Mouse (Mus musculus) ES-E14 (cell line): ENCODE data around the gene Capn5. TPM values are rescaled to one million over a fixed set of nuclear protein-coding genes. Genes with fewer than 3 reads are reported as not detected.
A peak's percentile ranks its signal among the peaks of the same experiment; 100 is the strongest.

Experiments used
- DNase-seq: peaks from one replicate; pipeline ENCODE4 v3.0.0-alpha.2; 2013; ENCODE audit warnings: low read depth, low spot score
- H3K27ac ChIP-seq: 2 replicates; pipeline ENCODE4 v1.5.1; 2012; ENCODE audit warnings: low read depth, mild to moderate bottlenecking, low read length, moderate library complexity, mixed read lengths; ENCODE audit not compliant: poor library complexity, insufficient read depth, severe bottlenecking
- H3K36me3 ChIP-seq: 2 replicates; pipeline ENCODE4 v1.6.1; 2012; ENCODE audit warnings: mild to moderate bottlenecking, low read length, moderate library complexity, mixed read lengths; ENCODE audit not compliant: control insufficient read depth, poor library complexity, insufficient read depth, severe bottlenecking
- H3K4me1 ChIP-seq, 2 experiments: fragments of 150-350 bp in 1 of 2; sonication (generic) in 1 of 2; 2 replicates each; pipeline ENCODE4 v1.6.1; 2012; ENCODE audit warnings: low read length in 2 of 2, mild to moderate bottlenecking in 1 of 2, mixed read lengths in 1 of 2; ENCODE audit not compliant: control insufficient read depth in 2 of 2, insufficient read depth in 2 of 2, poor library complexity in 1 of 2
- H3K4me3 ChIP-seq, 2 experiments: fragments of 150-350 bp in 1 of 2; sonication (generic) in 1 of 2; 2 replicates each; pipeline ENCODE4 v1.5.1; 2012; ENCODE audit warnings: low read length in 2 of 2, low read depth in 1 of 2, mild to moderate bottlenecking in 1 of 2, mixed read lengths in 1 of 2; ENCODE audit not compliant: insufficient read depth in 1 of 2, poor library complexity in 1 of 2, severe bottlenecking in 1 of 2
- H3K9ac ChIP-seq: 2 replicates; pipeline ENCODE4 v1.6.1; 2012; ENCODE audit warnings: low read depth, mild to moderate bottlenecking, low read length, mixed read lengths; ENCODE audit not compliant: poor library complexity, insufficient read depth, severe bottlenecking
- H3K9me3 ChIP-seq: fragments of 150-350 bp; sonication (generic); 2 replicates; pipeline ENCODE4 v1.6.1; 2012; ENCODE audit warnings: low read depth, mild to moderate bottlenecking, low read length; ENCODE audit not compliant: control insufficient read depth, insufficient read depth
- CHD2 ChIP-seq: IDR thresholded peaks from 2 replicates; pipeline ENCODE4 v1.6.1; 2014; ENCODE audit warnings: mild to moderate bottlenecking, low read depth, low read length, inconsistent platforms
- HCFC1 ChIP-seq: IDR thresholded peaks from 2 replicates; pipeline ENCODE4 v1.6.1; 2012; ENCODE audit warnings: low read length, inconsistent platforms, borderline replicate concordance; ENCODE audit not compliant: insufficient read depth
- MAFK ChIP-seq: IDR thresholded peaks from 2 replicates; pipeline ENCODE4 v1.6.1; 2014; ENCODE audit warnings: mild to moderate bottlenecking, low read depth, low read length, inconsistent platforms; ENCODE audit not compliant: insufficient read depth
- ZC3H11A ChIP-seq: IDR thresholded peaks from 2 replicates; pipeline ENCODE4 v1.6.1; 2012; ENCODE audit warnings: low read depth, mild to moderate bottlenecking, inconsistent platforms, low read length, borderline replicate concordance
- ZNF384 ChIP-seq: IDR thresholded peaks from 2 replicates; pipeline ENCODE4 v1.6.1; 2012; ENCODE audit warnings: low read depth, low read length, inconsistent platforms
- in situ Hi-C, 2 experiments: fragments of 600-800 bp; cut with MboI; formaldehyde crosslinking; loops; one replicate each; pipeline ENCODE4 v1.15.1; 2025; ENCODE audit warnings: low sequenced_read_pairs in 2 of 2, inconsistent platforms in 1 of 2; ENCODE audit not compliant: unreplicated experiment in 2 of 2
- total RNA-seq: library from RNA; depleted of rRNA; stranded (reverse); fragments of 300-350 nt; gene quantifications from 2 replicates; pipeline ENCODE4 v1.2.3, GENCODE M21; 2012

Capn5 gene
- total RNA-seq, 1 experiment, result 5.0 TPM

GRCm38 (mm10) chr7:98158481-98158880 is 19.6 kb downstream of the Capn5 start:
- in situ Hi-C loops, result no loop called here

DNA sequence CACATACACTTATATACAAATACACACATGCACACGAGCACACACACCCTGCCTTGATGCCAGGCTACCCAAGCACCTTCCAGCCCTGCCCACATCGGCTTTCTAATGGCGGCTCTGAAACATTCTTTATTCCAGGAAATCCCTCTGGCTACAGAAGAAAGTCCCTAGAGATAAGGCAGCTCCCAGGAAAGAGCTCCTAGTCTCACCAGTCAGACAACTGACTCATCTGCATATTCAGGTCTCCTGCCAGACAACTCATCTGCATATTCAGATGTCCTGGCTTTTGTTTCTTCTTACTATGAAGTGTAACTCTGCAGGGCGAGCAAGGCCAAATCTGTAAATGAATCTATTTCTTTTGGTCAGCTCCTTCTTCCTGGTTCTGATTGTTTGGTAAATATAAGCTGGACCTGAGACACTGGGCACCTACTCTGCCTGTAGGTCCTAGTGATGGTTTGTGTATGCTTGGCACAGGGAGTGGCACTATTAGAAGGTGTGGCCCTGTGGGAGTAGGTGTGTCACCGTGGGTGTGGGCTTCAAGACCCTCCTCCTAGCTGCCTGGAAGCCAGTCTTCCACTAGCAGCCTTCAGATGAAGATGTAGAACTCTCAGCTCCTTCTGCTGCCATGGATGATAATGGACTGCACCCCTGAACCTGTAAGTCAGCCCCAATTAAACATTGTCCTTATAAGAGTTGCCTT is 20.3 kb downstream of the Capn5 start:
- peak overlapping the region; percentile 28 to 38; a peak in 2 of 4 replicates for H3K4me3 ChIP-seq
- peaks cover 10 to 51% of the 10 kb centered on the region in 2 experiments for H3K4me1 ChIP-seq
- no peak for DNase-seq
- no peaks in the 10 kb centered on the region for H3K9me3 ChIP-seq
- TF ChIP-seq CHD2, result no peak
- TF ChIP-seq MAFK, result no peak
- TF ChIP-seq ZC3H11A, result no peak
- no peak for TF ChIP-seq ZNF384
- TF ChIP-seq HCFC1, result no peak
- no peak overlapping the region for H3K9ac ChIP-seq
- in situ Hi-C loops, result no loop called here
- peaks cover 6% of the 10 kb centered on the region; the same call in 1 of the 2 replicates for H3K36me3 ChIP-seq
- peak overlapping the region; percentile 55; the same call in 1 of the 2 replicates for H3K27ac ChIP-seq

More at GRCm38 (mm10) chr7:98158481-98158880, 19.6 kb downstream of the Capn5 start:
- Histone ChIP-seq H3K36me3 (peaks cover 6% of the 10 kb centered on the region; the same call in 1 of the 2 replicates), H3K9ac (no peak overlapping the region), H3K4me1 (peaks cover 10 to 49% of the 10 kb centered on the region in 2 experiments), H3K9me3 (no peaks in the 10 kb centered on the region), H3K27ac (peak overlapping the region; percentile 55), H3K4me3 (peak overlapping the region; percentile 13 to 38; a peak in 2 of 4 replicates)
- DNase-seq, result no peak
- TF ChIP-seq ZNF384, result no peak
- TF ChIP-seq ZC3H11A, result no peak

GRCm38 (mm10) chr7:98156280-98156665 is 21.8 kb downstream of the Capn5 start:
- H3K4me3 ChIP-seq, result no peak overlapping the region
- TF ChIP-seq CHD2 (no peak), HCFC1 (no peak)

GRCm38 (mm10) chr7:98155546-98156279 is 22.4 kb downstream of the Capn5 start:
- H3K27ac ChIP-seq, result no peak overlapping the region

More at GRCm38 (mm10) chr7:98156280-98156665, 21.8 kb downstream of the Capn5 start:
- no peak for DNase-seq
- in situ Hi-C loops, result no loop called here
- no peaks in the 10 kb centered on the region for H3K9me3 ChIP-seq
- H3K9ac ChIP-seq, result no peak overlapping the region
- no peak overlapping the region for H3K27ac ChIP-seq
- H3K36me3 ChIP-seq, result peaks cover 2% of the 10 kb centered on the region; the same call in 1 of the 2 replicates
- H3K4me1 ChIP-seq, result peaks cover 8 to 55% of the 10 kb centered on the region in 2 experiments

GRCm38 (mm10) chr7:98153892-98154291 is 24.2 kb downstream of the Capn5 start:
- Histone ChIP-seq H3K27ac (no peak overlapping the region), H3K4me3 (no peak overlapping the region), H3K9ac (no peak overlapping the region), H3K9me3 (no peaks in the 10 kb centered on the region), H3K4me1 (peaks cover 8 to 41% of the 10 kb centered on the region in 2 experiments), H3K36me3 (0 out of 2 replicates have a peak, but pooled peaks cover 2% of the 10 kb centered on the region)
- in situ Hi-C loops, result no loop called here
- DNase-seq, result no peak
- no peak for TF ChIP-seq HCFC1
- no peak for TF ChIP-seq CHD2
- TF ChIP-seq ZC3H11A, result no peak
- TF ChIP-seq ZNF384, result no peak
- no peak for TF ChIP-seq MAFK

More at GRCm38 (mm10) chr7:98155546-98156279, 22.4 kb downstream of the Capn5 start:
- TF ChIP-seq CHD2, result no peak
- no peaks in the 10 kb centered on the region for H3K9me3 ChIP-seq
- H3K4me1 ChIP-seq, result peaks cover 8 to 54% of the 10 kb centered on the region in 2 experiments
- no peak overlapping the region for H3K4me3 ChIP-seq
- in situ Hi-C loops, result no loop called here
- DNase-seq, result no peak
- no peak overlapping the region; the same call in 1 of the 2 replicates for H3K9ac ChIP-seq
- peaks cover 2% of the 10 kb centered on the region; the same call in 1 of the 2 replicates for H3K36me3 ChIP-seq
